Mouse (Mus musculus) heart, postnatal 0 days (tissue): Measurements from ENCODE around the gene Minpp1.

Source experiments
- CTCF ChIP-seq: IDR thresholded peaks from 2 replicates; pipeline ENCODE4 v1.5.1; 2016; ENCODE audit warnings: antibody characterized with exemption, control low read depth, low read depth
- EP300 ChIP-seq: IDR thresholded peaks from 2 replicates; pipeline ENCODE4 v1.6.1; 2016; ENCODE audit warnings: antibody characterized with exemption, low read depth

- TF ChIP-seq EP300 (no peak), CTCF (no peak)
These were observed 3.8 kb downstream of the Minpp1 start for GRCm38 (mm10) chr19:32489166-32489895.
